Mouse (Mus musculus) kidney, embryonic 15.5 days (tissue): ENCODE measurements around the gene Slc24a2. TPM values are rescaled to one million over a fixed set of nuclear protein-coding genes. Genes with fewer than 3 reads are reported as not detected.
A peak's percentile ranks its signal among the peaks of the same experiment; 100 is the strongest.

ENCODE experiments used
- ATAC-seq: fragments of 200-750 bp; cut with Nextera tagmentation; replicated peaks from 2 replicates; pipeline ENCODE4 v1.8.0; 2017; ENCODE audit warnings: moderate TSS enrichment; ENCODE audit not compliant: low FRiP score
- H3K27ac ChIP-seq: fragments of 300-500 bp; sonication (generic); 2 replicates; pipeline ENCODE4 v1.5.1; 2015; ENCODE audit warnings: mild to moderate bottlenecking, inconsistent platforms
- H3K27me3 ChIP-seq: fragments of 300-500 bp; sonication (generic); 2 replicates; pipeline ENCODE4 v1.6.1; 2015; ENCODE audit warnings: inconsistent platforms
- H3K36me3 ChIP-seq: fragments of 300-500 bp; sonication (generic); 2 replicates; pipeline ENCODE4 v1.6.1; 2015; ENCODE audit warnings: inconsistent platforms
- H3K4me1 ChIP-seq: fragments of 300-500 bp; sonication (generic); 2 replicates; pipeline ENCODE4 v1.6.1; 2015; ENCODE audit warnings: inconsistent platforms
- H3K4me2 ChIP-seq: fragments of 300-500 bp; sonication (generic); 2 replicates; pipeline ENCODE4 v1.6.1; 2015; ENCODE audit warnings: moderate library complexity, mild to moderate bottlenecking, inconsistent platforms
- H3K4me3 ChIP-seq: fragments of 300-500 bp; sonication (generic); replicated peaks from 2 replicates; pipeline ENCODE4 v1.5.1; 2015; ENCODE audit warnings: mild to moderate bottlenecking, inconsistent platforms
- H3K9ac ChIP-seq: fragments of 300-500 bp; sonication (generic); 2 replicates; pipeline ENCODE4 v1.6.1; 2015; ENCODE audit warnings: mild to moderate bottlenecking, inconsistent platforms
- H3K9me3 ChIP-seq: fragments of 300-500 bp; sonication (generic); replicated peaks from 2 replicates; pipeline ENCODE4 v1.6.1; 2016; ENCODE audit warnings: inconsistent platforms
- WGBS: fragments of 180-500 bp; shearing (Covaris S2); methylation state at CpG from one replicate; pipeline ENCODE4 v1.1.7; 2015; ENCODE audit warnings: mixed read lengths; 5-methylcytosine and 5-hydroxymethylcytosine counted together
- polyA plus RNA-seq: library from polyadenylated mRNA; unstranded; fragments of >200 nt; fragmentation: Nextera tagmentation; extraction: Ambion mirVana; gene quantifications from 2 replicates; pipeline ENCODE4 v1.2.1, GENCODE M21; 2015

The Slc24a2 gene
- polyA plus RNA-seq, 1 experiment from 2014 or later, result 0.19 TPM

- WGBS, result 96% methylated on average over 2 of the region's 2 CpGs
- Histone ChIP-seq H3K9me3 (no peaks in the 10 kb centered on the region), H3K27me3 (no peaks in the 10 kb centered on the region), H3K36me3 (no peaks in the 10 kb centered on the region), H3K4me2 (no peak overlapping the region), H3K4me1 (no peaks in the 10 kb centered on the region), H3K4me3 (no peak overlapping the region), H3K27ac (no peak overlapping the region), H3K9ac (no peak overlapping the region)
- no peak for ATAC-seq
Measured at GRCm38 (mm10) chr4:87064561-87064960, 165.7 kb downstream of the Slc24a2 start.

DNA sequence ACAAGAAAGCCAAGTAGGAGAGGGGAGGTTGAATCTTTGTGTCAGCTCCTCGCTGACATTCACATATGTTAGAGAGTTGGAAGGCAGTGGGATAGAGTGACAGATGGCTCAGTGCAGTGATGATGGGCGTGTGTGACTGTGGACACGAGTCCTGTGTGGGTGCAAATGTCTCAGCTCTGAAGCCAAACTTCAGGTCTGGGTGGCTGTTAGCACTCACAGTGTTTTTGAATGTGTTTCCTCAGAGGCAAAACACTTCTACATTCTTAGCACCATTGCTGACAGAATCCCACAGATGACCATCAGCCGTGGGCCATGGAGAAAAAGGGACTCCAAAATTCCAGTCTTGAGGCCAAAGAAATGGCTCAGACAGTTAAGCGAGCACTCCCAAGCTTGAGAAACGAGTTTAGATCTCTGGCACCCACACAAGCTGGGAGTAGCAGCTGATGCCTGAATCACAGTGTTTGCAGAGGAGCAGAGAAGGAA is 167.5 kb downstream of the Slc24a2 start:
- H3K36me3 ChIP-seq, result no peaks in the 10 kb centered on the region
- no peak overlapping the region for H3K9ac ChIP-seq
- no peaks in the 10 kb centered on the region for H3K9me3 ChIP-seq
- H3K27me3 ChIP-seq, result no peaks in the 10 kb centered on the region
- 67% methylated on average over 6 of the region's 6 CpGs for whole genome bisulfite sequencing
- no peaks in the 10 kb centered on the region for H3K4me1 ChIP-seq
- H3K27ac ChIP-seq, result no peak overlapping the region
- H3K4me2 ChIP-seq, result no peak overlapping the region
- ATAC-seq, result no peak
- H3K4me3 ChIP-seq, result no peak overlapping the region

- no peak overlapping the region for H3K9ac ChIP-seq
- no peaks in the 10 kb centered on the region for H3K27me3 ChIP-seq
- WGBS, result 91% methylated on average over 2 of the region's 2 CpGs
- H3K4me2 ChIP-seq, result no peak overlapping the region
- H3K4me1 ChIP-seq, result no peaks in the 10 kb centered on the region
- H3K4me3 ChIP-seq, result no peak overlapping the region
- ATAC-seq, result no peak
- H3K36me3 ChIP-seq, result no peaks in the 10 kb centered on the region
- no peaks in the 10 kb centered on the region for H3K9me3 ChIP-seq
- H3K27ac ChIP-seq, result no peak overlapping the region
Measured at GRCm38 (mm10) chr4:87061696-87062095, 168.6 kb downstream of the Slc24a2 start.

DNA sequence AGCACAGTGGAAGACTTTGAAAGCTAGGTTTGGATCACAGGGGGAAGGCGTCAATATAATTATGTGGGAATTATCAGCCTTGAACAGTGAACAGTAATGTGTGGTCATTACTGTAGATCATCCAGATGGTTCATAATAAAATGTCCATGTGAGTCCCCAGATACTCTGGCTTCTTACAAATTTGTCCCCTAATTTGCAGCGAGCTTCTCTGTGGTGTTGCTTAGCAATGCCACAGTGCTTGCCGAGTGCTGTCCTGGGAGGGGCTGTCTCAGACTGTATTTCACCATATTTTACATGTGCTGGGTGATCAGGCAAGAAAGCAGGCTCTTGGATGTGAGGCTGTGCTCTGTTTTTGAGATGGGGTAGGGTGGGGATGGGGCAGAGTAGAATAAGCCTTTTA is 172.7 kb downstream of the Slc24a2 start:
- no peak overlapping the region for H3K27ac ChIP-seq
- H3K36me3 ChIP-seq, result no peaks in the 10 kb centered on the region
- WGBS, result 69% methylated on average over 3 of the region's 3 CpGs
- no peak overlapping the region for H3K4me3 ChIP-seq
- H3K9me3 ChIP-seq, result no peaks in the 10 kb centered on the region
- no peaks in the 10 kb centered on the region for H3K27me3 ChIP-seq
- no peaks in the 10 kb centered on the region for H3K4me1 ChIP-seq
- no peak overlapping the region for H3K9ac ChIP-seq
- H3K4me2 ChIP-seq, result no peak overlapping the region
- ATAC-seq, result no peak

- no peak for ATAC-seq
- Histone ChIP-seq H3K9me3 (no peaks in the 10 kb centered on the region), H3K9ac (no peak overlapping the region), H3K27ac (no peak overlapping the region), H3K4me2 (no peak overlapping the region), H3K4me3 (no peak overlapping the region), H3K36me3 (no peaks in the 10 kb centered on the region), H3K27me3 (no peaks in the 10 kb centered on the region), H3K4me1 (no peaks in the 10 kb centered on the region)
- 74% methylated on average over 7 of the region's 7 CpGs for WGBS
Measured at GRCm38 (mm10) chr4:87055768-87056167, 174.5 kb downstream of the Slc24a2 start.

- 94% methylated on average over 5 of the region's 5 CpGs for WGBS
- H3K36me3 ChIP-seq, result no peaks in the 10 kb centered on the region
- H3K4me2 ChIP-seq, result no peak overlapping the region
- no peak overlapping the region for H3K27ac ChIP-seq
- H3K4me3 ChIP-seq, result no peak overlapping the region
- H3K9ac ChIP-seq, result no peak overlapping the region
- ATAC-seq, result no peak
- no peaks in the 10 kb centered on the region for H3K27me3 ChIP-seq
- no peaks in the 10 kb centered on the region for H3K4me1 ChIP-seq
- no peaks in the 10 kb centered on the region for H3K9me3 ChIP-seq
Measured at GRCm38 (mm10) chr4:87052881-87053280, 177.4 kb downstream of the Slc24a2 start.

GRCm38 (mm10) chr4:87049061-87049460 is 181.2 kb downstream of the Slc24a2 start:
- Histone ChIP-seq H3K27ac (no peak overlapping the region), H3K4me3 (no peak overlapping the region), H3K4me2 (no peak overlapping the region), H3K9ac (no peak overlapping the region), H3K27me3 (no peaks in the 10 kb centered on the region), H3K36me3 (no peaks in the 10 kb centered on the region), H3K9me3 (no peaks in the 10 kb centered on the region), H3K4me1 (no peaks in the 10 kb centered on the region)
- no peak for ATAC-seq
- 76% methylated on average over 3 of the region's 3 CpGs for WGBS

- WGBS, result 84% methylated on average over 2 of the region's 2 CpGs
Measured at GRCm38 (mm10) chr4:87047131-87047530, 183.1 kb downstream of the Slc24a2 start.

GRCm38 (mm10) chr4:87043296-87043695 is 187.0 kb downstream of the Slc24a2 start:
- Histone ChIP-seq H3K4me3 (no peak overlapping the region), H3K4me2 (no peak overlapping the region), H3K36me3 (no peaks in the 10 kb centered on the region), H3K4me1 (no peaks in the 10 kb centered on the region), H3K9ac (no peak overlapping the region), H3K9me3 (no peaks in the 10 kb centered on the region), H3K27me3 (no peaks in the 10 kb centered on the region), H3K27ac (no peak overlapping the region)
- WGBS, result 88% methylated on average over 9 of the region's 9 CpGs
- ATAC-seq, result no peak

More at GRCm38 (mm10) chr4:87047131-87047530, 183.1 kb downstream of the Slc24a2 start:
- Histone ChIP-seq H3K9ac (no peak overlapping the region), H3K27me3 (no peaks in the 10 kb centered on the region), H3K4me3 (no peak overlapping the region), H3K9me3 (no peaks in the 10 kb centered on the region), H3K4me2 (no peak overlapping the region), H3K4me1 (no peaks in the 10 kb centered on the region), H3K27ac (no peak overlapping the region), H3K36me3 (no peaks in the 10 kb centered on the region)
- ATAC-seq, result no peak

DNA sequence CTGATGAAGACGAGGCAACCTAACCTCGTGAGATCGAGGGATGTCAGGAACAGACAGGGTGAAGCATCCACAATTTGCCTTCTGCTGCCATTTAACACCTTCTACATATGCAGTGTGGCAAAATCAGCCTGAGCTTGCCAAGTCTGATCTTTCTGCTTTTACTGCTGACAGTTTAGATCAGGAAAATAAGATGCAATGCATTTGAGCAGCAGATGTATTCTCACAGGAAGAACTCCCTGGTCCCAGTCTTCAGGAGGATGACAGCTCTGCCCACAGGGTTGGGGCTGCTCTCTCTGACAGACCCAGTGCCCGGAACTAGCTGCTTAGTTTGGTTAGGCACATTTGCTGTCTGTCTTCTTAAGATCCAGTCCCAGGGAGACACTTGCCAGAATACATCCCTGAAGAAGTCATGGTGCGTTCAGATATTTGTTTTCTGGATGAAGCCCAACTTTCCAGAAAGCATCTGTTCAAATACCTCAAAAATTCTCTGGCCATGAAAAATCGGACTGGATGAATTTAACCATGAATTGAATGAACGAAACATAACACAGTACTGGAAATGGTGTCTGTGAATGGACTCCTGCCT is 188.8 kb downstream of the Slc24a2 start:
- Histone ChIP-seq H3K9ac (no peak overlapping the region), H3K4me3 (no peak overlapping the region), H3K9me3 (no peaks in the 10 kb centered on the region), H3K36me3 (no peaks in the 10 kb centered on the region), H3K4me2 (no peak overlapping the region), H3K27ac (no peak overlapping the region), H3K27me3 (no peaks in the 10 kb centered on the region), H3K4me1 (no peaks in the 10 kb centered on the region)
- 74% methylated on average over 7 of the region's 7 CpGs for WGBS
- no peak for ATAC-seq

DNA sequence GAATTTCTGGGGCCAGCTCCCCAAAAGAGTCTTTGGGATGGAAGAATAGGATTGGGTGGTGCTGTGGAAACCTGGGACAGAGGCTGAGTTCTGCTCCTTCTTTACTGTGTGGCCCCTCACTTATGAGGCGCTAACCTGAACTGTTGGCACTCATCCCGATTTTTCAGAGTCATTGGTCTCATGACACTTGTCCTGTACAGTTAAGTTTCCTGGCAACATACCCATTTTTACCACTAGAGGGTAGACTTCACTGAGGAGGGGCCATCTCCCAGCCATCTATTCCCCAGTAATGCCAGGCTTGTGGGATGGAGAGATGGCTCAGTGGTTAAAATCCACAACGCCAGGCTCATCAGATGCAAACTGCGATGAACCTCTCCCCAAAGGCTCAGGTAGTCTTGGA is 192.7 kb downstream of the Slc24a2 start:
- Histone ChIP-seq H3K9me3 (no peaks in the 10 kb centered on the region), H3K27me3 (no peaks in the 10 kb centered on the region), H3K9ac (no peak overlapping the region), H3K36me3 (no peaks in the 10 kb centered on the region), H3K4me2 (no peak overlapping the region), H3K4me1 (no peaks in the 10 kb centered on the region), H3K27ac (no peak overlapping the region), H3K4me3 (no peak overlapping the region)
- ATAC-seq, result 0 out of 2 replicates have a peak, but pooled peaks have one; percentile 12
- WGBS, result 75% methylated on average over 4 of the region's 4 CpGs

GRCm38 (mm10) chr4:87036507-87036906 is 193.8 kb downstream of the Slc24a2 start:
- WGBS, result 59% methylated on average over 5 of the region's 5 CpGs
- H3K4me2 ChIP-seq, result no peak overlapping the region
- no peak overlapping the region for H3K4me3 ChIP-seq
- H3K9me3 ChIP-seq, result no peaks in the 10 kb centered on the region
- no peaks in the 10 kb centered on the region for H3K27me3 ChIP-seq
- no peak overlapping the region for H3K9ac ChIP-seq
- H3K4me1 ChIP-seq, result no peaks in the 10 kb centered on the region
- ATAC-seq, result no peak
- no peak overlapping the region for H3K27ac ChIP-seq
- no peaks in the 10 kb centered on the region for H3K36me3 ChIP-seq

GRCm38 (mm10) chr4:87035701-87036100 is 194.6 kb downstream of the Slc24a2 start:
- WGBS, result 84% methylated on average over 10 of the region's 10 CpGs
- H3K4me3 ChIP-seq, result no peak overlapping the region
- no peaks in the 10 kb centered on the region for H3K27me3 ChIP-seq
- no peak overlapping the region for H3K4me2 ChIP-seq
- H3K9me3 ChIP-seq, result no peaks in the 10 kb centered on the region
- H3K4me1 ChIP-seq, result no peaks in the 10 kb centered on the region
- H3K9ac ChIP-seq, result no peak overlapping the region
- no peak overlapping the region for H3K27ac ChIP-seq
- no peak for ATAC-seq
- no peaks in the 10 kb centered on the region for H3K36me3 ChIP-seq
